Mouse (Mus musculus) NIH3T3 (cell line): ENCODE results near the gene 5730480H06Rik.

Experiments used
- DNase-seq: peaks from one replicate; pipeline ENCODE4 v3.0.0-alpha.2; 2012; ENCODE audit warnings: low read depth

5730480H06Rik gene

GRCm38 (mm10) chr5:48421957-48422356 is 94.2 kb downstream of the 5730480H06Rik start:
- DNase-seq: peak; percentile 31

- DNase-seq: peak; percentile 57
Measured at GRCm38 (mm10) chr5:48430459-48430858, 102.7 kb downstream of the 5730480H06Rik start.

GRCm38 (mm10) chr5:48448888-48449287 is 121.1 kb downstream of the 5730480H06Rik start:
- no peak for DNase-seq

GRCm38 (mm10) chr5:48460221-48460620 is 132.5 kb downstream of the 5730480H06Rik start:
- no peak for DNase-seq
